Mouse (Mus musculus) MEL (cell line): ENCODE data around the gene 1700069L16Rik. TPM values are rescaled to one million over a fixed set of nuclear protein-coding genes. Genes with fewer than 3 reads are reported as not detected.

Source experiments
- DNase-seq: peaks from one replicate; pipeline ENCODE4 v3.0.0; 2011; ENCODE audit warnings: low read depth, low spot score
- H3K27ac ChIP-seq: 2 replicates; pipeline ENCODE4 v1.5.1; 2012; ENCODE audit warnings: low read depth, mild to moderate bottlenecking, control low read depth, low read length, moderate library complexity; ENCODE audit not compliant: control insufficient read depth
- H3K27me3 ChIP-seq, 2 experiments: fragments of 150-350 bp in 1 of 2; sonication (generic) in 1 of 2; 2 replicates each; pipeline ENCODE4 v1.6.1; 2012; ENCODE audit warnings: low read length in 2 of 2, mild to moderate bottlenecking in 2 of 2, improper control_type of control experiment in 1 of 2, moderate library complexity in 1 of 2; ENCODE audit not compliant: insufficient read depth in 2 of 2, control insufficient read depth in 1 of 2
- H3K36me3 ChIP-seq, 2 experiments: 2 replicates each; pipeline ENCODE4 v1.6.1; 2012 to 2014; ENCODE audit warnings: low read length in 2 of 2, improper control_type of control experiment in 1 of 2, inconsistent platforms in 1 of 2, mild to moderate bottlenecking in 1 of 2; ENCODE audit not compliant: insufficient read depth in 2 of 2, control insufficient read depth in 1 of 2
- H3K4me1 ChIP-seq, 2 experiments: fragments of 150-350 bp in 1 of 2; sonication (generic) in 1 of 2; 2 replicates each; pipeline ENCODE4 v1.6.1; 2012; ENCODE audit warnings: low read length in 2 of 2, improper control_type of control experiment in 1 of 2, mild to moderate bottlenecking in 1 of 2; ENCODE audit not compliant: insufficient read depth in 2 of 2, control insufficient read depth in 1 of 2
- H3K4me3 ChIP-seq, 2 experiments: fragments of 150-350 bp in 1 of 2; sonication (generic) in 1 of 2; 2 replicates each; pipeline ENCODE4 v1.5.1; 2012; ENCODE audit warnings: low read depth in 2 of 2, low read length in 2 of 2, mild to moderate bottlenecking in 2 of 2, moderate library complexity in 2 of 2, control low read depth in 1 of 2, improper control_type of control experiment in 1 of 2; ENCODE audit not compliant: control insufficient read depth in 1 of 2, insufficient read depth in 1 of 2
- H3K79me2 ChIP-seq: 2 replicates; pipeline ENCODE4 v1.6.1; 2012; ENCODE audit warnings: mild to moderate bottlenecking, low read length, moderate library complexity; ENCODE audit not compliant: control insufficient read depth, poor library complexity, insufficient read depth
- H3K9ac ChIP-seq: 2 replicates; pipeline ENCODE4 v1.6.1; 2012; ENCODE audit warnings: low read depth, mild to moderate bottlenecking, control low read depth, low read length, moderate library complexity; ENCODE audit not compliant: control insufficient read depth, poor library complexity, severe bottlenecking
- H3K9me3 ChIP-seq: fragments of 150-350 bp; sonication (generic); replicated peaks from 2 replicates; pipeline ENCODE4 v1.6.1; 2012; ENCODE audit warnings: mild to moderate bottlenecking, low read length, improper control_type of control experiment, moderate library complexity; ENCODE audit not compliant: insufficient read depth
- BHLHE40 ChIP-seq: IDR thresholded peaks from 2 replicates; pipeline ENCODE4 v1.6.1; 2012; ENCODE audit warnings: low read depth, mild to moderate bottlenecking, inconsistent platforms, low read length, improper control_type of control experiment, borderline replicate concordance
- CHD2 ChIP-seq: IDR thresholded peaks from 2 replicates; pipeline ENCODE4 v1.6.1; 2011; ENCODE audit warnings: low read length, improper control_type of control experiment
- CTCF ChIP-seq, 3 experiments: IDR thresholded peaks in 2 of 3; conservative IDR thresholded peaks in 1 of 3; 2 replicates each; pipeline ENCODE4 v1.5.1; 2011 to 2012; ENCODE audit warnings: low read length in 3 of 3, low read depth in 2 of 3, mild to moderate bottlenecking in 2 of 3, improper control_type of control experiment in 1 of 3, inconsistent platforms in 1 of 3, mixed read lengths in 1 of 3, moderate library complexity in 1 of 3; ENCODE audit not compliant: control insufficient read depth in 1 of 3, insufficient read depth in 1 of 3, poor library complexity in 1 of 3, severe bottlenecking in 1 of 3
- E2F4 ChIP-seq: IDR thresholded peaks from 2 replicates; pipeline ENCODE4 v1.6.1; 2011; ENCODE audit warnings: low read depth, low read length, improper control_type of control experiment, borderline replicate concordance
- ELF1 ChIP-seq: IDR thresholded peaks from 2 replicates; pipeline ENCODE4 v1.6.1; 2014; ENCODE audit warnings: low read depth, mild to moderate bottlenecking, inconsistent platforms, low read length, improper control_type of control experiment, moderate library complexity
- EP300 ChIP-seq, 2 experiments: IDR thresholded peaks; 2 replicates each; pipeline ENCODE4 v1.6.1; 2011; ENCODE audit warnings: improper control_type of control experiment in 2 of 2, low read length in 2 of 2, low read depth in 1 of 2, mild to moderate bottlenecking in 1 of 2
- GATA1 ChIP-seq: IDR thresholded peaks from 2 replicates; pipeline ENCODE4 v1.6.1; 2011; ENCODE audit warnings: low read depth, low read length, improper control_type of control experiment
- MAFK ChIP-seq: IDR thresholded peaks from 2 replicates; pipeline ENCODE4 v1.6.1; 2011; ENCODE audit warnings: low read depth, mild to moderate bottlenecking, low read length, improper control_type of control experiment, borderline replicate concordance
- MAX ChIP-seq: IDR thresholded peaks from 2 replicates; pipeline ENCODE4 v1.6.1; 2011; ENCODE audit warnings: low read length, improper control_type of control experiment
- MAZ ChIP-seq: IDR thresholded peaks from 2 replicates; pipeline ENCODE4 v1.6.1; 2012; ENCODE audit warnings: low read depth, mild to moderate bottlenecking, inconsistent platforms, low read length, improper control_type of control experiment
- MXI1 ChIP-seq: IDR thresholded peaks from 2 replicates; pipeline ENCODE4 v1.6.1; 2011; ENCODE audit warnings: mild to moderate bottlenecking, low read depth, low read length, improper control_type of control experiment
- NELFE ChIP-seq: IDR thresholded peaks from 2 replicates; pipeline ENCODE4 v1.6.1; 2011; ENCODE audit warnings: low read depth, low read length, improper control_type of control experiment
- POLR2AphosphoS5 ChIP-seq: IDR thresholded peaks from 2 replicates; pipeline ENCODE4 v1.6.1; 2012; ENCODE audit warnings: low read depth, borderline replicate concordance, mild to moderate bottlenecking, inconsistent platforms, low read length, moderate library complexity, mixed read lengths
- RAD21 ChIP-seq: IDR thresholded peaks from 2 replicates; pipeline ENCODE4 v1.6.1; 2011; ENCODE audit warnings: mild to moderate bottlenecking, low read depth, low read length, improper control_type of control experiment
- RCOR1 ChIP-seq: IDR thresholded peaks from 2 replicates; pipeline ENCODE4 v1.6.1; 2012; ENCODE audit warnings: low read depth, mild to moderate bottlenecking, inconsistent platforms, low read length, improper control_type of control experiment
- SIN3A ChIP-seq: IDR thresholded peaks from 2 replicates; pipeline ENCODE4 v1.6.1; 2012; ENCODE audit warnings: low read length, improper control_type of control experiment, inconsistent platforms
- SMC3 ChIP-seq: IDR thresholded peaks from 2 replicates; pipeline ENCODE4 v1.6.1; 2011; ENCODE audit warnings: low read depth, low read length, improper control_type of control experiment
- TCF12 ChIP-seq: IDR thresholded peaks from 2 replicates; pipeline ENCODE4 v1.6.1; 2014; ENCODE audit warnings: low read depth, mild to moderate bottlenecking, inconsistent platforms, low read length, improper control_type of control experiment, moderate library complexity
- USF1 ChIP-seq: IDR thresholded peaks from 2 replicates; pipeline ENCODE4 v1.6.1; 2014; ENCODE audit warnings: low read depth, mild to moderate bottlenecking, inconsistent platforms, low read length, improper control_type of control experiment, moderate library complexity
- USF2 ChIP-seq, 2 experiments: IDR thresholded peaks; 2 replicates each; pipeline ENCODE4 v1.6.1; 2011 to 2012; ENCODE audit warnings: improper control_type of control experiment in 2 of 2, low read length in 2 of 2, borderline replicate concordance in 1 of 2, inconsistent platforms in 1 of 2, low read depth in 1 of 2, mild to moderate bottlenecking in 1 of 2; ENCODE audit not compliant: insufficient read depth in 1 of 2
- ZC3H11A ChIP-seq: IDR thresholded peaks from 2 replicates; pipeline ENCODE4 v1.6.1; 2012; ENCODE audit warnings: low read depth, mild to moderate bottlenecking, inconsistent platforms, low read length, improper control_type of control experiment
- ZMIZ1 ChIP-seq: IDR thresholded peaks from 2 replicates; pipeline ENCODE4 v1.6.1; 2012; ENCODE audit warnings: low read depth, mild to moderate bottlenecking, inconsistent platforms, low read length, improper control_type of control experiment, moderate library complexity
- ZNF384 ChIP-seq: IDR thresholded peaks from 2 replicates; pipeline ENCODE4 v1.6.1; 2012; ENCODE audit warnings: low read depth, mild to moderate bottlenecking, inconsistent platforms, low read length, improper control_type of control experiment
- polyA plus RNA-seq, 2 experiments: library from polyadenylated mRNA; stranded (reverse) in 1 of 2; unstranded in 1 of 2; fragments of >175 nt in 1 of 2; fragments of >200 nt in 1 of 2; gene quantifications; 2 replicates each; pipeline versions ENCODE4 v1.2.1 to v1.2.4; 2012; ENCODE audit warnings: low replicate concordance in 2 of 2, low read depth in 1 of 2; ENCODE audit not compliant: insufficient read length in 2 of 2, insufficient read depth in 1 of 2, missing spikeins in 1 of 2
- total RNA-seq: library from RNA; depleted of rRNA; stranded (reverse); fragments of 300-350 nt; gene quantifications from 2 replicates; pipeline ENCODE4 v1.2.3, GENCODE M21; 2012

1700069L16Rik gene
- total and polyA plus RNA-seq, 3 experiments: not detected

GRCm38 (mm10) chr5:113682472-113682871 lies 42.1 kb downstream of the 1700069L16Rik start:
- TF ChIP-seq NELFE: no peak
- TF ChIP-seq RAD21: no peak
- TF ChIP-seq TCF12: no peak
- TF ChIP-seq SMC3: no peak
- no peak for TF ChIP-seq MAFK
- TF ChIP-seq EP300 (IDR thresholded peaks at IDR 0.05; ENCODE audit: low read depth in 1 of 2, low read length in 2 of 2): no peak
- TF ChIP-seq CTCF (IDR thresholded peaks at IDR 0.05 in 2 of 3, conservative IDR thresholded peaks at IDR 0.05 in 1 of 3; ENCODE audit: control insufficient read depth in 1 of 3, insufficient read depth in 1 of 3, low read depth in 2 of 3, low read length in 3 of 3, poor library complexity in 1 of 3, severe bottlenecking in 1 of 3): no peak
- TF ChIP-seq USF2 (IDR thresholded peaks at IDR 0.05; ENCODE audit: borderline replicate concordance in 1 of 2, insufficient read depth in 1 of 2, low read depth in 1 of 2, low read length in 2 of 2): no peak
- no peak for TF ChIP-seq E2F4
- TF ChIP-seq RCOR1: no peak
- TF ChIP-seq ELF1: no peak
- TF ChIP-seq SIN3A: no peak
- no peak for TF ChIP-seq CHD2
- TF ChIP-seq MAX: no peak
- TF ChIP-seq USF1: no peak
- TF ChIP-seq ZMIZ1: no peak
- TF ChIP-seq ZNF384: no peak
- TF ChIP-seq, all 39 proteins: peak for 0
- H3K27ac ChIP-seq: no peak overlapping the region
- H3K36me3 ChIP-seq: no peaks in the 10 kb centered on the region
- H3K4me1 ChIP-seq: no peaks in the 10 kb centered on the region
- H3K4me3 ChIP-seq: no peak overlapping the region
- no peaks in the 10 kb centered on the region for H3K79me2 ChIP-seq
- no peaks in the 10 kb centered on the region for H3K27me3 ChIP-seq
- H3K9ac ChIP-seq: no peak overlapping the region
- H3K9me3 ChIP-seq: no peaks in the 10 kb centered on the region
- no peak for DNase-seq

GRCm38 (mm10) chr5:113681219-113681618 lies 43.4 kb downstream of the 1700069L16Rik start:
- Histone ChIP-seq H3K4me1 (no peaks in the 10 kb centered on the region), H3K36me3 (no peaks in the 10 kb centered on the region), H3K27ac (no peak overlapping the region), H3K9me3 (no peaks in the 10 kb centered on the region), H3K27me3 (no peaks in the 10 kb centered on the region), H3K4me3 (no peak overlapping the region), H3K9ac (no peak overlapping the region), H3K79me2 (no peaks in the 10 kb centered on the region)
- no peak for DNase-seq
- TF ChIP-seq RCOR1 (no peak), SMC3 (no peak), USF2 (IDR thresholded peaks at IDR 0.05; ENCODE audit: borderline replicate concordance in 1 of 2, insufficient read depth in 1 of 2, low read depth in 1 of 2, low read length in 2 of 2) (no peak), CHD2 (no peak), ZC3H11A (no peak), POLR2AphosphoS5 (no peak), RAD21 (no peak), MAZ (no peak), CTCF (IDR thresholded peaks at IDR 0.05 in 2 of 3, conservative IDR thresholded peaks at IDR 0.05 in 1 of 3; ENCODE audit: control insufficient read depth in 1 of 3, insufficient read depth in 1 of 3, low read depth in 2 of 3, low read length in 3 of 3, poor library complexity in 1 of 3, severe bottlenecking in 1 of 3) (no peak), MXI1 (no peak), BHLHE40 (no peak), GATA1 (no peak)
